Mouse (Mus musculus): ENCODE results near the gene Gm10719. TPM values are rescaled to one million over a fixed set of nuclear protein-coding genes. Genes with fewer than 3 reads are reported as not detected.
A peak's percentile ranks its signal among the peaks of the same experiment; 100 is the strongest.
"Not testable (repeated sequence)": the region's sequence is repeated elsewhere in the genome, so short reads cannot be mapped to it uniquely, and the experiment has no call there.

Gm10719 gene
- not detected in 2 replicates for polyA plus RNA-seq (2015; fragmentation: Nextera tagmentation; extraction: Ambion mirVana)

DNA sequence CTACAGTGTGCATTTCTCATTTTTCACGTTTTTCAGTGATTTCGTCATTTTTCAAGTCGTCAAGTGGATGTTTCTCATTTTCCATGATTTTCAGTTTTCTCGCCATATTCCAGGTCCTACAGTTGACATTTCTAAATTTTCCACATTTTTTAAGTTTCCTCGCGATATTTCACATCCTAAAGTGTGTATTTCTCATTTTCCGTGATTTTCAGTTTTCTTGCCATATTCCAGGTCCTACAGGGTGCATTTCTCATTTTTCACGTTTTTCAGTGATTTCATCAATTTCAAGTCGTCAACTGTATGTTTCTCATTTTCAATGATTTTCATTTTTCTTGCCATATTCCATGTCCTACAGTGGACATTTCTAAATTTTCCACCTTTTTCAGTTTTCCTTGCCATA is at the start of gene Gm10719:
Gene Gm10719 (plus strand): TSS at position 301 of the 400 bp plus-strand sequence.
- WGBS = 100% methylated on average over 1 of the region's 9 CpGs
- not testable (repeated sequence) for H3K9ac ChIP-seq (ENCODE audit: low read depth, low read length); H3K9me3 ChIP-seq (ENCODE audit: control insufficient read depth, low read length); H3K4me3 ChIP-seq (ENCODE audit: low read length); H3K36me3 ChIP-seq (ENCODE audit: control insufficient read depth, insufficient read depth, low read length); H3K4me2 ChIP-seq (ENCODE audit: low read depth, low read length); ATAC-seq; H3K27me3 ChIP-seq (replicated peaks; ENCODE audit: control insufficient read depth, insufficient read depth, low read length); H3K27ac ChIP-seq (ENCODE audit: low read length); H3K4me1 ChIP-seq (ENCODE audit: control insufficient read depth, insufficient read depth, low read length)

DNA sequence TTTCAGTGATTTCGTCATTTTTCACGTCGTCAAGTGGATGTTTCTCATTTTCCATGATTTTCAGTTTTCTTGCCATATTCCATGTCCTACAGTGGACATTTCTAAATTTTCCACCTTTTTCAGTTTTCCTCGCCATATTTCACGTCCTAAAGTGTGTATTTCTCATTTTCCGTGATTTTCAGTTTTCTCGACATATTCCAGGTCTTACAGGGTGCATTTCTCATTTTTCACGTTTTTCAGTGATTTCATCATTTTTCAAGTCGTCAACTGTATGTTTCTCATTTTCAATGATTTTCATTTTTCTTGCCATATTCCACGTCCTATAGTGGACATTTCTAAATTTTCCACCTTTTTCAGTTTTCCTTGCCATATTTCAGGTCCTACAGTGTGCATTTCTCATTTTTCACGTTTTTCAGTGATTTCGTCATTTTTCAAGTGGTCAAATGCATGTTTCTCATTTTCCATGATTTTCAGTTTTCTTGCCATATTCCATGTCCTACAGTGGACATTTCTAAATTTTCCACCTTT is 16.7 kb upstream of the Gm10719 start, which contains the start of gene Gm10722:
Gene Gm10722 (plus strand): TSS at position 478 of the 528 bp plus-strand sequence.
- H3K9me3 ChIP-seq (ENCODE audit: control insufficient read depth, low read length); H3K4me3 ChIP-seq (ENCODE audit: low read length); H3K4me2 ChIP-seq (ENCODE audit: low read depth, low read length); H3K9ac ChIP-seq (ENCODE audit: low read depth, low read length); ATAC-seq; H3K27me3 ChIP-seq (replicated peaks; ENCODE audit: control insufficient read depth, insufficient read depth, low read length); H3K4me1 ChIP-seq (ENCODE audit: control insufficient read depth, insufficient read depth, low read length); H3K27ac ChIP-seq (ENCODE audit: low read length); H3K36me3 ChIP-seq (ENCODE audit: control insufficient read depth, insufficient read depth, low read length): not testable (repeated sequence)
- 68% methylated on average over 12 of the region's 12 CpGs for WGBS

DNA sequence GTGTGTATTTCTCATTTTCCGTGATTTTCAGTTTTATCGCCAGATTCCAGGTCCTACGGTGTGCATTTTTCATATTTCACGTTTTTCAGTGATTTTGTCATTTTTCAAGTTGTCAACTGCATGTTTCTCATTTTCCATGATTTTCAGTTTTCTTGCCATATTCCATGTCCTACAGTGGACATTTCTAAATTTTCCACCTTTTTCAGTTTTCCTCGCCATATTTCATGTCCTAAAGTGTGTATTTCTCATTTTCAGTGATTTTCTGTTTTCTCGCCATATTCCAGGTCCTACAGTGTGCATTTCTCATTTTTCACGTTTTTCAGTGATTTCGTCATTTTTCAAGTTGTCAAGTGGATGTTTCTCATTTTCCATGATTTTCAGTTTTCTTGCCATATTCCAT is 16.2 kb upstream of the Gm10719 start:
- not testable (repeated sequence) for H3K27ac ChIP-seq (ENCODE audit: low read length); H3K4me1 ChIP-seq (ENCODE audit: control insufficient read depth, insufficient read depth, low read length); H3K27me3 ChIP-seq (replicated peaks; ENCODE audit: control insufficient read depth, insufficient read depth, low read length); ATAC-seq; H3K36me3 ChIP-seq (ENCODE audit: control insufficient read depth, insufficient read depth, low read length); H3K4me3 ChIP-seq (ENCODE audit: low read length); H3K9ac ChIP-seq (ENCODE audit: low read depth, low read length); H3K4me2 ChIP-seq (ENCODE audit: low read depth, low read length); H3K9me3 ChIP-seq (ENCODE audit: control insufficient read depth, low read length)
- WGBS = 65% methylated on average over 8 of the region's 8 CpGs

DNA sequence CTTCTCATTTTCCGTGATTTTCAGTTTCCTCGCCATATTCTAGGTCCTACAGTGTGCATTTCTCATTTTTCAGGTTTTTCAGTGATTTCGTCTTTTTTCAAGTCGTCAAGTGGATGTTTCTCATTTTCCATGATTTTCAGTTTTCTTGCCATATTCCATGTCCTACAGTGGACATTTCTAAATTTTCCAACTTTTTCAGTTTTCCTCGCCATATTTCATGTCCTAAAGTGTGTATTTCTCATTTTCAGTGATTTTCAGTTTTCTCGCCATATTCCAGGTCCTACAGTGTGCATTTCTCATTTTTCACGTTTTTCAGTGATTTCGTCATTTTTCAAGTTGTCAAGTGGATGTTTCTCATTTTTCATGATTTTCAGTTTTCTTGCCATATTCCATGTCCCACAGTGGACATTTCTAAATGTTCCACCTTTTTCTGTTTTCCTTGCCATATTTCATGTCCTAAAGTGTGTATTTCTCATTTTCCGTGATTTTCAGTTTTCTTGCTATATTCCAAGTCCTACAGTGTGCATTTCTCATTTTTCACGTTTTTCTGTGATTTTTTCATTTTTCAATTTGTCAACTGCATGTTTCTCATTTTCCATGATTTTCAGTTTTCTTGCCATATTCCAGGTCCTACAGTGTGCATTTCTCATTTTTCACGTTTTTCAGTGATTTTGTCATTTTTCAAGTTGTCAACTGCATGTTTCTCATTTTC is 15.1 kb upstream of the Gm10719 start:
- not testable (repeated sequence) for H3K27ac ChIP-seq (ENCODE audit: low read length); H3K27me3 ChIP-seq (replicated peaks; ENCODE audit: control insufficient read depth, insufficient read depth, low read length); H3K4me2 ChIP-seq (ENCODE audit: low read depth, low read length); H3K9ac ChIP-seq (ENCODE audit: low read depth, low read length); H3K36me3 ChIP-seq (ENCODE audit: control insufficient read depth, insufficient read depth, low read length); H3K4me3 ChIP-seq (ENCODE audit: low read length); H3K9me3 ChIP-seq (ENCODE audit: control insufficient read depth, low read length); H3K4me1 ChIP-seq (ENCODE audit: control insufficient read depth, insufficient read depth, low read length)
- 55% methylated on average over 8 of the region's 11 CpGs for WGBS
- peak; percentile 86 for ATAC-seq

DNA sequence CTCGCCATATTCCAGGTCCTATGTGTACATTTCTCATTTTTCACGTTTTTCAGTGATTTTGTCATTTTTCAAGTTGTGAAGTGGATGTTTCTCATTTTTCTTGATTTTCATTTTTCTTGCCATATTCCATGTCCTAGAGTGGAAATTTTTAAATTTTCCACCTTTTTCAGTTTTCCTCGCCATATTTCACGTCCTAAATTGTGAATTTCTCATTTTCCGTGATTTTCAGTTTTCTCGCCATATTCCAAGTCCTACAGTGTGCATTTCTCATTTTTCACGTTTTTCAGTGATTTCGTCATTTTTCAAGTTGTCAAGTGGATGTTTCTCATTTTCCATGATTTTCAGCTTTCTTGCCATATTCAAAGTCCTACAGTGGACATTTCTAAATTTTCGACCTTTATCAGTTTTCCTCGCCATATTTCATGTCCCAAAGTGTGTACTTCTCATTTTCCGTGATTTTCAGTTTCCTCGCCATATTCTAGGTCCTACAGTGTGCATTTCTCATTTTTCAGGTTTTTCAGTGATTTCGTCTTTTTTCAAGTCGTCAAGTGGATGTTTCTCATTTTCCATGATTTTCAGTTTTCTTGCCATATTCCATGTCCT is 14.3 kb upstream of the Gm10719 start, which contains the start of gene Gm11168:
Gene Gm11168 (plus strand): TSS at position 553 of the 603 bp plus-strand sequence.
- not testable (repeated sequence) for H3K4me2 ChIP-seq (ENCODE audit: low read depth, low read length); H3K27ac ChIP-seq (ENCODE audit: low read length); ATAC-seq; H3K9ac ChIP-seq (ENCODE audit: low read depth, low read length); H3K4me3 ChIP-seq (ENCODE audit: low read length); H3K9me3 ChIP-seq (ENCODE audit: control insufficient read depth, low read length); H3K4me1 ChIP-seq (ENCODE audit: control insufficient read depth, insufficient read depth, low read length); H3K36me3 ChIP-seq (ENCODE audit: control insufficient read depth, insufficient read depth, low read length); H3K27me3 ChIP-seq (replicated peaks; ENCODE audit: control insufficient read depth, insufficient read depth, low read length)
- WGBS = 71% methylated on average over 6 of the region's 14 CpGs

DNA sequence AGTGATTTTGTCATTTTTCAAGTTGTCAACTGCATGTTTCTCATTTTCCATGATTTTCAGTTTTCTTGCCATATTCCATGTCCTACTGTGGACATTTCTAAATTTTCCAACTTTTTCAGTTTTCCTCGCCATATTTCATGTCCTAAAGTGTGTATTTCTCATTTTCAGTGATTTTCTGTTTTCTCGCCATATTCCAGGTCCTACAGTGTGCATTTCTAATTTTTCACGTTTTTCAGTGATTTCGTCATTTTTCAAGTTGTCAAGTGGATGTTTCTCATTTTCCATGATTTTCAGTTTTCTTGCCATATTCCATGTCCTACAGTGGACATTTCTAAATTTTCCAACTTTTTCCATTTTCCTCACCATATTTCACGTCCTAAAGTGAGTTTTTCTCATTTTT is 11.0 kb upstream of the Gm10719 start:
- not testable (repeated sequence) for H3K4me3 ChIP-seq (ENCODE audit: low read length); H3K36me3 ChIP-seq (ENCODE audit: control insufficient read depth, insufficient read depth, low read length); ATAC-seq; H3K27me3 ChIP-seq (replicated peaks; ENCODE audit: control insufficient read depth, insufficient read depth, low read length); H3K27ac ChIP-seq (ENCODE audit: low read length); H3K9ac ChIP-seq (ENCODE audit: low read depth, low read length); H3K4me2 ChIP-seq (ENCODE audit: low read depth, low read length); H3K9me3 ChIP-seq (ENCODE audit: control insufficient read depth, low read length); H3K4me1 ChIP-seq (ENCODE audit: control insufficient read depth, insufficient read depth, low read length)
- 80% methylated on average over 1 of the region's 5 CpGs for whole genome bisulfite sequencing

DNA sequence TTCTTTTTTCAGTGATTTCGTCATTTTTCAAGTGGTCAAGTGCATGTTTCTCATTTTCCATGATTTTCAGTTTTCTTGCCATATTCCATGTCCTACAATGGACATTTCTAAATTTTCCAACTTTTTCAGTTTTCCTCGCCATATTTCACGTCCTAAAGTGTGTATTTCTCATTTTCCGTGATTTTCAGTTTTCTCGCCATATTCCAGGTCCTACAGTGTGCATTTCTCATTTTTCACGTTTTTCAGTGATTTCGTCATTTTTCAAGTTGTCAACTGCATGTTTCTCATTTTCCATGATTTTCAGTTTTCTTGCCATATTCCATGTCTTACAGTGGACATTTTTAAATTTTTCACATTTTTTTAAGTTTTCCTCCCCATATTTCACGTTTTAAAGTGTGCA is 10.6 kb upstream of the Gm10719 start:
- 69% methylated on average over 7 of the region's 8 CpGs for WGBS
- not testable (repeated sequence) for H3K4me3 ChIP-seq (ENCODE audit: low read length); H3K27me3 ChIP-seq (replicated peaks; ENCODE audit: control insufficient read depth, insufficient read depth, low read length); H3K36me3 ChIP-seq (ENCODE audit: control insufficient read depth, insufficient read depth, low read length); H3K9ac ChIP-seq (ENCODE audit: low read depth, low read length); H3K27ac ChIP-seq (ENCODE audit: low read length); H3K4me2 ChIP-seq (ENCODE audit: low read depth, low read length); H3K9me3 ChIP-seq (ENCODE audit: control insufficient read depth, low read length); H3K4me1 ChIP-seq (ENCODE audit: control insufficient read depth, insufficient read depth, low read length)
- peak; percentile 74 for ATAC-seq

DNA sequence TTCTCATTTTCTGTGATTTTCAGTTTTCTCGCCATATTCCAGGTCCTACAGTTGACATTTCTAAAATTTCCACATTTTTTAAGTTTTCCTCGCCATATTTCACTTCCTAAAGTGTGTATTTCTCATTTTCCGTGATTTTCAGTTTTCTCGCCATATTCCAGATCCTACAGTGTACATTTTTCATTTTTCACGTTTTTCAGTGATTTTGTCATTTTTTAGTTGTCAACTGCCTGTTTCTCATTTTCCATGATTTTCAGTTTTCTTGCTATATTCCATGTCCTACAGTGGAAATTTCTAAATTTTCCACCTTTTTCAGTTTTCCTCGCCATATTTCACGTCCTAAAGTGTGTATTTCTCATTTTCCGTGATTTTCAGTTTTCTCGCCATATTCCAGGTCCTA is 9.9 kb upstream of the Gm10719 start:
- H3K36me3 ChIP-seq (ENCODE audit: control insufficient read depth, insufficient read depth, low read length); H3K27ac ChIP-seq (ENCODE audit: low read length); H3K9ac ChIP-seq (ENCODE audit: low read depth, low read length); H3K9me3 ChIP-seq (ENCODE audit: control insufficient read depth, low read length); H3K4me1 ChIP-seq (ENCODE audit: control insufficient read depth, insufficient read depth, low read length); H3K4me2 ChIP-seq (ENCODE audit: low read depth, low read length); ATAC-seq; H3K27me3 ChIP-seq (replicated peaks; ENCODE audit: control insufficient read depth, insufficient read depth, low read length); H3K4me3 ChIP-seq (ENCODE audit: low read length): not testable (repeated sequence)
- 70% methylated on average over 6 of the region's 9 CpGs for WGBS

DNA sequence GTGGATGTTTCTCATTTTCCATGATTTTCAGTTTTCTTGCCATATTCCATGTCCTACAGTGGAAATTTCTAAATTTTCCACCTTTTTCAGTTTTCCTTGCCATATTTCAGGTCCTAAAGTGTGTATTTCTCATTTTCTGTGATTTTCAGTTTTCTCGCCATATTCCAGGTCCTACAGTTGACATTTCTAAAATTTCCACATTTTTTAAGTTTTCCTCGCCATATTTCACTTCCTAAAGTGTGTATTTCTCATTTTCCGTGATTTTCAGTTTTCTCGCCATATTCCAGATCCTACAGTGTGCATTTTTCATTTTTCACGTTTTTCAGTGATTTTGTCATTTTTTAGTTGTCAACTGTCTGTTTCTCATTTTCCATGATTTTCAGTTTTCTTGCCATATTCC is 7.9 kb upstream of the Gm10719 start:
- H3K9ac ChIP-seq (ENCODE audit: low read depth, low read length); H3K9me3 ChIP-seq (ENCODE audit: control insufficient read depth, low read length); H3K4me2 ChIP-seq (ENCODE audit: low read depth, low read length); H3K27me3 ChIP-seq (replicated peaks; ENCODE audit: control insufficient read depth, insufficient read depth, low read length); H3K4me1 ChIP-seq (ENCODE audit: control insufficient read depth, insufficient read depth, low read length); H3K36me3 ChIP-seq (ENCODE audit: control insufficient read depth, insufficient read depth, low read length); H3K27ac ChIP-seq (ENCODE audit: low read length); H3K4me3 ChIP-seq (ENCODE audit: low read length): not testable (repeated sequence)
- WGBS = no CpG with 5 or more reads among the region's 5 CpGs
- 0 out of 2 replicates have a peak, but pooled peaks have one; percentile 51 for ATAC-seq

All from intestine, embryonic 16.5 days (tissue).